Mouse (Mus musculus): Measurements from ENCODE around the gene Tnr. TPM values are rescaled to one million over a fixed set of nuclear protein-coding genes. Genes with fewer than 3 reads are reported as not detected.

Tnr gene
- total and polyA plus RNA-seq, 2 experiments = not detected

DNA sequence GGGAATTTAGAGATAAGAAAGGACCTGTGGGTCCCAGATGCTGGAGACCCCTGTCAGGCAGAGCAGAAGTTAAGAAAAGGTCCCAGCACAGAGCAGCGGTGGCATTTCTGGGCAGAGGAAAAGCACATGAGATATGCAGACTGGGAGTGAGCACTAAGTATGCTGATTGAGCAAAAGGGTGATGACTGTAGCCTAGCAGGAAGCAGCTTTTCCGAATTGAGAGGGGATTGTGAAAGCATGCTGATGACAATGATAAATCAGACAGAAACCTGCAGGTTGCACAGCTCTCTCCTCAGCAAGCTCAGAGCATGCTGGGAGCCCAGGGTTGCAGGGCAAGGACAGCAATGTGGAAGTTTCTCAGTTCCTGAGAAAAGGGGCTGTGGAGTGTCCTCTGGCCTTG is 73.1 kb downstream of the Tnr start:
- no peaks in the 10 kb centered on the region for H3K36me3 ChIP-seq (ENCODE audit: control insufficient read depth, insufficient read depth, low read length)
- no peak for DNase-seq (ENCODE audit: extremely low read depth, low read depth, low spot score)
- H3K79me2 ChIP-seq (ENCODE audit: control insufficient read depth, insufficient read depth, low read length) = no peaks in the 10 kb centered on the region
- H3K27me3 ChIP-seq (ENCODE audit: control insufficient read depth, insufficient read depth, low read length) = no peaks in the 10 kb centered on the region
- no peaks in the 10 kb centered on the region; the same call in 1 of the 2 replicates for H3K4me1 ChIP-seq (ENCODE audit: control insufficient read depth, insufficient read depth, low read length)
- no peak overlapping the region for H3K27ac ChIP-seq (replicated peaks; ENCODE audit: insufficient read depth, low read depth, low read length)
- no peak overlapping the region for H3K4me3 ChIP-seq (ENCODE audit: insufficient read depth, low read depth, low read length)
- WGBS = 40% methylated on average over 2 of the region's 2 CpGs
- H3K9ac ChIP-seq (ENCODE audit: low read depth, low read length) = no peak overlapping the region
- TF ChIP-seq CTCF (IDR thresholded peaks at IDR 0.05; ENCODE audit: low read depth, low read length) = no peak
- TF ChIP-seq POLR2A (IDR thresholded peaks at IDR 0.05; ENCODE audit: extremely low read depth, insufficient read depth, low read length) = no peak

GRCm38 (mm10) chr1:159613561-159613960 is 90.0 kb downstream of the Tnr start:
- no peaks in the 10 kb centered on the region for H3K27me3 ChIP-seq (ENCODE audit: control insufficient read depth, insufficient read depth, low read length)

DNA sequence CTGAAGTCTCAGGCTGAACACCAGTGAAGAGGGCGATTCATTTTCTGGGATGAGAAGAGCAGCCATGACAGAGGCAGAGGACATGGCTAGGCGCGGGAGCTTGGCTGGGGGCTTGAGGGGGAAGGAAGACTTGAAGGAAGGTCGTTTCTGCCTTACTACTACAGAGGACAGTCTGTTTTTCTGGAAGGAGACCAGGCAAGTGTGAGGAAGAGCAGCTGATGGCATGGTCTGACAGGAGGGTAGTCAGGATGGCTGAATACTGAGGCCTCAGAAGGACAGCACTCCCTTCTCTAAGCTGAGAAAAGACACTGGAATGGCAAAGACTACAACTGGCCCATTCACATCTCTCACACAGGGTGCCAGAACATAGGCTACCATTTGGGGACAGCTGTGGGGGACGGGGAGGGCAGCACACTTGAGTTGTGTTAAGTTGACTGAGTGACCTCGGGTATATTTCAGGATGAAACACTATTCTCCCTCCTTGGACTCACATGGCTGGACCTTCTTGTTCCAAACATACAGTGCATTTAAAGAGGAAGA is 90.6 kb downstream of the Tnr start:
- no peak overlapping the region for H3K9ac ChIP-seq (ENCODE audit: low read depth, low read length)
- H3K4me1 ChIP-seq (ENCODE audit: control insufficient read depth, insufficient read depth, low read length) = no peaks in the 10 kb centered on the region
- TF ChIP-seq CTCF (IDR thresholded peaks at IDR 0.05; ENCODE audit: low read depth, low read length) (no peak), POLR2A (IDR thresholded peaks at IDR 0.05; ENCODE audit: extremely low read depth, insufficient read depth, low read length) (no peak)
- no peak for DNase-seq (ENCODE audit: extremely low read depth, low read depth, low spot score)
- H3K36me3 ChIP-seq (ENCODE audit: control insufficient read depth, insufficient read depth, low read length) = no peaks in the 10 kb centered on the region
- H3K27ac ChIP-seq (replicated peaks; ENCODE audit: insufficient read depth, low read depth, low read length) = no peak overlapping the region
- WGBS = 70% methylated on average over 6 of the region's 6 CpGs
- H3K4me3 ChIP-seq (ENCODE audit: insufficient read depth, low read depth, low read length) = no peak overlapping the region
- no peaks in the 10 kb centered on the region for H3K27me3 ChIP-seq (ENCODE audit: control insufficient read depth, insufficient read depth, low read length)
- no peaks in the 10 kb centered on the region for H3K79me2 ChIP-seq (ENCODE audit: control insufficient read depth, insufficient read depth, low read length)

More at GRCm38 (mm10) chr1:159613561-159613960, 90.0 kb downstream of the Tnr start:
- Histone ChIP-seq H3K4me1 (ENCODE audit: control insufficient read depth, insufficient read depth, low read length) (no peaks in the 10 kb centered on the region), H3K36me3 (ENCODE audit: control insufficient read depth, insufficient read depth, low read length) (no peaks in the 10 kb centered on the region), H3K27ac (replicated peaks; ENCODE audit: insufficient read depth, low read depth, low read length) (no peak overlapping the region), H3K4me3 (ENCODE audit: insufficient read depth, low read depth, low read length) (no peak overlapping the region), H3K79me2 (ENCODE audit: control insufficient read depth, insufficient read depth, low read length) (no peaks in the 10 kb centered on the region), H3K9ac (ENCODE audit: low read depth, low read length) (no peak overlapping the region)
- no peak for DNase-seq (ENCODE audit: extremely low read depth, low read depth, low spot score)
- WGBS = 72% methylated on average over 4 of the region's 4 CpGs
- TF ChIP-seq POLR2A (IDR thresholded peaks at IDR 0.05; ENCODE audit: extremely low read depth, insufficient read depth, low read length) (no peak), CTCF (IDR thresholded peaks at IDR 0.05; ENCODE audit: low read depth, low read length) (no peak)

GRCm38 (mm10) chr1:159614644-159615431 is 91.3 kb downstream of the Tnr start:
- Histone ChIP-seq H3K36me3 (ENCODE audit: control insufficient read depth, insufficient read depth, low read length) (no peaks in the 10 kb centered on the region), H3K27ac (replicated peaks; ENCODE audit: insufficient read depth, low read depth, low read length) (no peak overlapping the region), H3K27me3 (ENCODE audit: control insufficient read depth, insufficient read depth, low read length) (no peaks in the 10 kb centered on the region), H3K9ac (ENCODE audit: low read depth, low read length) (no peak overlapping the region), H3K4me3 (ENCODE audit: insufficient read depth, low read depth, low read length) (no peak overlapping the region), H3K79me2 (ENCODE audit: control insufficient read depth, insufficient read depth, low read length) (no peaks in the 10 kb centered on the region), H3K4me1 (ENCODE audit: control insufficient read depth, insufficient read depth, low read length) (no peaks in the 10 kb centered on the region)
- DNase-seq (ENCODE audit: extremely low read depth, low read depth, low spot score) = no peak
- no peak for TF ChIP-seq POLR2A (IDR thresholded peaks at IDR 0.05; ENCODE audit: extremely low read depth, insufficient read depth, low read length)
- no peak for TF ChIP-seq CTCF (IDR thresholded peaks at IDR 0.05; ENCODE audit: low read depth, low read length)
- WGBS = 72% methylated on average over 16 of the region's 16 CpGs

GRCm38 (mm10) chr1:159615686-159616085 is 92.1 kb downstream of the Tnr start:
- Histone ChIP-seq H3K27me3 (ENCODE audit: control insufficient read depth, insufficient read depth, low read length) (no peaks in the 10 kb centered on the region), H3K4me3 (ENCODE audit: insufficient read depth, low read depth, low read length) (no peak overlapping the region), H3K79me2 (ENCODE audit: control insufficient read depth, insufficient read depth, low read length) (no peaks in the 10 kb centered on the region), H3K27ac (replicated peaks; ENCODE audit: insufficient read depth, low read depth, low read length) (no peak overlapping the region), H3K9ac (ENCODE audit: low read depth, low read length) (no peak overlapping the region), H3K36me3 (ENCODE audit: control insufficient read depth, insufficient read depth, low read length) (no peaks in the 10 kb centered on the region), H3K4me1 (ENCODE audit: control insufficient read depth, insufficient read depth, low read length) (no peaks in the 10 kb centered on the region)
- DNase-seq (ENCODE audit: extremely low read depth, low read depth, low spot score) = no peak
- TF ChIP-seq CTCF (IDR thresholded peaks at IDR 0.05; ENCODE audit: low read depth, low read length) = no peak
- TF ChIP-seq POLR2A (IDR thresholded peaks at IDR 0.05; ENCODE audit: extremely low read depth, insufficient read depth, low read length) = no peak
- 60% methylated on average over 4 of the region's 4 CpGs for WGBS

GRCm38 (mm10) chr1:159619205-159619604 is 95.6 kb downstream of the Tnr start:
- 79% methylated on average over 2 of the region's 2 CpGs for WGBS
- no peak for DNase-seq (ENCODE audit: extremely low read depth, low read depth, low spot score)
- Histone ChIP-seq H3K79me2 (ENCODE audit: control insufficient read depth, insufficient read depth, low read length) (no peaks in the 10 kb centered on the region), H3K4me1 (ENCODE audit: control insufficient read depth, insufficient read depth, low read length) (no peaks in the 10 kb centered on the region), H3K4me3 (ENCODE audit: insufficient read depth, low read depth, low read length) (no peak overlapping the region), H3K27ac (replicated peaks; ENCODE audit: insufficient read depth, low read depth, low read length) (no peak overlapping the region), H3K36me3 (ENCODE audit: control insufficient read depth, insufficient read depth, low read length) (no peaks in the 10 kb centered on the region), H3K9ac (ENCODE audit: low read depth, low read length) (no peak overlapping the region), H3K27me3 (ENCODE audit: control insufficient read depth, insufficient read depth, low read length) (no peaks in the 10 kb centered on the region)
- no peak for TF ChIP-seq CTCF (IDR thresholded peaks at IDR 0.05; ENCODE audit: low read depth, low read length)
- TF ChIP-seq POLR2A (IDR thresholded peaks at IDR 0.05; ENCODE audit: extremely low read depth, insufficient read depth, low read length) = no peak

All from liver, adult 2 months (tissue).